Mouse (Mus musculus) layer of hippocampus, postnatal 14 days (tissue): ENCODE measurements around the gene Homer2. TPM values are rescaled to one million over a fixed set of nuclear protein-coding genes. Genes with fewer than 3 reads are reported as not detected.
A peak's percentile ranks its signal among the peaks of the same experiment; 100 is the strongest.

Source experiments
- DNase-seq, 2 experiments: peaks; one replicate each; pipeline ENCODE4 v3.0.0; 2021 to 2022; ENCODE audit warnings: low spot score in 2 of 2, mixed read lengths in 1 of 2
- total RNA-seq, 2 experiments: library from RNA; stranded (reverse); gene quantifications; 2 replicates each; pipeline ENCODE4 v1.2.3; 2021

The Homer2 gene
- total RNA-seq, 2 experiments from 2014 or later, result 96.9 to 104 TPM

DNA sequence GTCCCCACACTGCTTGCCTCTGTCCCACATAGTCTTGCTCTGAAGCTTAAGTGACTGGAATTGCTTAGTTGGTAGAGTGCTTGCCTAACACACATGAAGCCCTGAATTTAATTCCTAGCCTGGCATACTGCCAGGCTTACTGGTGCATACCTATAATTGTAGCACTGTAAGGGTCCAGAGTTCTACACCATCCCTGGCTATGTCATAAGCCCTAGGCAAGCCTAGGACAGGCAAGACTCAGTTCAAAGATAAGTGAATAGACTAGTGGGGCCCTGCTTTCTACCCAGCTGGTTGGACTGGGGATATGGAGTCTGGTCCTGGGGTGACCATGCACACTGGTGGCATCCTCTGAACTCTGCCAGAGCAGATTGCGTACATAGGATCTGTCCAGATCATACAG lies 109.7 kb downstream of the Homer2 start:
- no peak for DNase-seq

DNA sequence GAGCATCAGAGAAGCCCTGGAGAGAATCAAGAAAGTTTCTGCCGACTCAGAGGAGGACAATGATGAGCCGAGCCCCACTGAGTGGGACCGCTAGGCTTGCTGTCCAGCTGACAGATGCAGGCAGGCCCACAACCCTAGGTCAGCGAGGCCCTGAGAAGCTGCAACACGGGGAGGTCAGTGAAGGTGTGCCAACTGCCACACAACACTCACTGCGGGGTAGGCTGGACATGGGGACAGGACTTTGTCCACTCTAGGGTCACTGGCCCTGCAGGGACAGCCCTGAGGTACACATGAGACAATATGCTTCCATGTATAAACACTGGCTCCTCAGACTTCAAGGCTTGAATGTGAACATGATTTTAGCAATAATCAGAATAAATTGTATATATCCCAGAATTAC lies 111.2 kb downstream of the Homer2 start:
- no peak for DNase-seq

DNA sequence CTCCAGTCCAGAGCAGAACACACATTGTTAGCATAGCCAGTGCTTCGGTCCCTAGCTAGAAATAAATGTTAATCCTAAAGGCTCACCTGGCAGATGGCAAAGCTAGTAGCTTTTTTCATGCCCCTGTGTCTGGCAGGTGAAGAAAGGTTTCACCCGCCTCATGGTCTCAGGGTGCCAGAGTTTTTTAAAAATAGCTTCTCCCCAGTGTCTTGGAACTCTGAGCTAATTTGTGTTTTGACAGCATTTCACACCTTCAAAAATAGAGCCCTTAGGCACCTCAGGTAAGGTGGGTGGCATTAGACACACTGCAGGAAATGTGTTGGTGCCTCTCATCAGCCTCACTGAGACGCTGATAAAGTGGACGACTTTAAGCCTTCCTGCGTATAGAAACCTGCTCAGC lies 112.3 kb downstream of the Homer2 start:
- DNase-seq, result no peak

DNA sequence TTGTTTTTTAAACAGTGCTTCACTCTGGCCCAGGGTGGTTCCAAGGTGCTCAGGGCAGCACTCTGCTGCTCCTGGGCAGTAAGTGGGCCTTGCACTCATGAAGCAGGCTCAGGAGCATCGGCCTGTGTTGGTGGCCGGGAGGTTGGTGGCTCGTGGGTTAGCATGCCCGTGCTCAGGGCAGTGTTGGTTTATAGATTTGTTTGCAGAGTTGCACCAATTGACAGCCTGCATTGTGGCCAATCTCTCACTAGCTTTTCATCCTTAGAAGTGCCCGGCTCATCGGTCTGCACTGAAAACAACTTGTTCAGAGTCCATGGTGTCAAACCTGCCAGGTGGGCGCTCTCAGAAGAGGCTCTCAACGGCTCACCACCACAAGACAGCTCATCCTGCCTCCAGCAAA lies 113.9 kb downstream of the Homer2 start:
- no peak for DNase-seq

DNA sequence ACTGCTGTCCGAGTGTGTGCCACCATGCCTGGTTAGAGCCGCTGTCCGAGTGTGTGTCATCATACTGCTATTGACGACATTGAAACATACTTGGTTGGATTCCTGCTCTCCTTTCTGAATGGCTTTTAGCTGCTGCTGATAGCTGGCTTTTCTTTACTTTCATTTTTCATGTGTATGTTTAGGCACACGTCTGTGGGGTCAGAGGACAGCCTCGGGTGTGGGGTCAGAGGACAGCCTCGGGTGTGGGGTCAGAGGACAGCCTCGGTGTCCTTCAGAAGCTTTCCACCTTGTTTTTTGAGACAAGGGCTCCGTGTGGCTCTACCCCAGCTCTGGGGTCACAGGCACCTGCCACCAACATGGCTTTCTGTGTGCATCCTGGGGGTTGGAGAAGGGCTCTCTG lies 114.6 kb downstream of the Homer2 start:
- DNase-seq, result no peak

DNA sequence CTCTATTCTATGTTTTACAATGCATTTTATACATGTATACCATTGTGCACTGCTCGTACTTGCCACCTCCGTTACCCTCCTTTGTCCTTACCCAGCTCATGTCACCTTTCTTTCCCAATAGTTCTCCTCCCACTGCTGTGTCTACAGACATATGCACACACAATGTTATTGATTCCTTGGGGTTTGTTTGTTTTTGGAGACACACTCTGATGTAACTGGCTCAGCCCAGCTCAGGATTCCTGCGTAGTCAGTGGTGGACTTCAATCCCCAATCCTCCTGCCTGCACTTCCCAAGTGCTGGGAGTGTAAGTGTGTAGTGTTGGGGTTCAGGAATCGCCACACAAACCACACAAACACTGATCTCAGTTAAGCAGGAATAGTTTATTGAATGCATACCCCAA lies 120.1 kb downstream of the Homer2 start:
- no peak for DNase-seq

DNA sequence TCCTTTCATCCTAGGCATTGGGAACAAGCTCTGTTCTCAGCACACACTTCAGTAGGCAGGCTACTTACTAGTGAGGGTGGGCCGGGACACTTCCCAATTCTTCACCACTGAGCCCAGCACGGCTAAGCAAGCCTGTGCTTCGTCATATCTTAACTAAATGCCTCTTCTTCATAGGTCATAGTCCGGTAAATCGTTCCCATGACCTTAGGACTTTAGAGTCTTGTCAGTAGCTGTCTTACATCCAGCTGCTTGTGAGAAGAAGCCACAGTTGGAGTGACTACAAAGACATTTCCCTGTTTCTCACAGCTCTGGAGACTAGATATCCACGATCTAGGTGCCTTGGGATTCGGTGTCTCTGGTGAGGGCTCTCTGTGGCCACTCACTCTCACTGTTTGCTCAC lies 122.0 kb downstream of the Homer2 start:
- no peak for DNase-seq

DNA sequence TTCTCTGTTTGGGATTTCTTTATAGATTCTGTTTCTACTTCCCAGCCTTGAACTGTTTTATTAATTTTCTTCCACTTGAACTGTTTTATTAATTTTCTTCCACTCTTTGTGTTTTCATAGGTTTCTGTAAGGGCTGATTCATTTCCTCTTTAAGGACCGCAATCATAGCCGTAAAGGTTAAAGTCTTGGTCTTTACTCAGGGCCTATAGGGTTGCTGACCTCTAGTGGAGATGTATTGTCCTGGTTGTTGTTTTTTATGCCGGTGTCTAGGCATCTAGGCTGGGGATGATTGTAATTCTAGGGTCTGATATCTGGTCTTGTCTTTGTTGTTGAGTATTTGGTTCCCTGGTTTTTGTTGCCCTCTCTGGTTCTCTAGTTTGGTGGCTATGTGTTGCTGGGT lies 123.8 kb downstream of the Homer2 start:
- DNase-seq, result no peak

DNA sequence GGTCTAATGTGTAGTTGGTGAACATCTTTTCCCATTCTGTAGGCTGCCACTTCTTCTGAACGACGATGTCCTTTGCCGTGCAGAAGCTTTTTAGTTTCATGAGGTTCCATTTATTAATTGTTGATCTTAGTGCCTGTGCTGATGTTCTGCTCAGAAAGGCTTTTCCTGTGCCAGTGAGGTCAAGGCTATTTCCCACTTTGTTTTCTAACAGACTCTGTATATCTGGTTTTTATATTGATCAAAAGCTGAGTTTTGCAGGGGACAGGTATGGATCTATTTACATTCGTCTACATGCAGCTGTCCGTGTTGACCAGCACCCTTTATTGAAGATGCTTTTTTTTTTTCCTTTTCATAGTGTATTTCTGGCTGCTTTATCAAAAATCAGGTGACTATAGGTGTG lies 128.0 kb downstream of the Homer2 start:
- no peak for DNase-seq

DNA sequence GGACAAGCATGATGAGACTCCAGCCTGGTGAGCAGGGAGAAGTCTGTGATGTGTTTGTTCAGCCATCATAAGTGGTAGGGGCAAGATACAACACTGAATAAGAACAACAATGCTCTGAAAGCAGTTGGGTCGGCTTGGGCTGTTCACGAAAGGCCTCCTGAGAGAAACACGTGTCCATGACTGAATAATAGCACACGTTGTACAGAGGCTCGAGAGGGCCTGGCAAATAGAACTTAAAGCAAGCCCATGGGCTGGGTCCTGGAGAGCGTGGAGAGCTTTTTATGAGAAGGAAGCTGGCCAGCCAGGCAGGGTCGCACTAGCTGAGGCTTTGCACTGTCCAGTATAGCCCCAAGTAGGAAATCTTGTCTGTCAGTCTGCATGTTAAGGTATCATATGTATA lies 128.9 kb downstream of the Homer2 start:
- no peak for DNase-seq

DNA sequence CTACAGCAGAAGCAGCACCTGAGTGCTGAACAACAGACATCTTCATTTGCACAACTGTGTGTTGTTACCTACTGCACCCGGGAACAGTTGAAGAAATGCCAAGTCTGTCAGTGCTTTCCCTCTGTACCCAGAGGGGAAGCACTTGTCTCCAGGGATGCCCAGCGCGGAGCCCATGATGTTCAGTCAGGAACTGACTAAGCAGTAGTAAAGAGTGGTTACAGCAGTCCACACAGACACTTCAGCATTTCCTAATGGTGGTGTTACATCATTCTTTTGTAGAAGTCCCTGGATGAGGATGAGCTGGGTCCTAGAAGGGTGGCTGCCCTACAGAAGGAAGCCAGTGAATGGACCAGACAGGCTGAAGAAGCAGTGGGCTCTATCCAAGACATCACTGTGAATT lies 129.5 kb downstream of the Homer2 start:
- no peak for DNase-seq

DNA sequence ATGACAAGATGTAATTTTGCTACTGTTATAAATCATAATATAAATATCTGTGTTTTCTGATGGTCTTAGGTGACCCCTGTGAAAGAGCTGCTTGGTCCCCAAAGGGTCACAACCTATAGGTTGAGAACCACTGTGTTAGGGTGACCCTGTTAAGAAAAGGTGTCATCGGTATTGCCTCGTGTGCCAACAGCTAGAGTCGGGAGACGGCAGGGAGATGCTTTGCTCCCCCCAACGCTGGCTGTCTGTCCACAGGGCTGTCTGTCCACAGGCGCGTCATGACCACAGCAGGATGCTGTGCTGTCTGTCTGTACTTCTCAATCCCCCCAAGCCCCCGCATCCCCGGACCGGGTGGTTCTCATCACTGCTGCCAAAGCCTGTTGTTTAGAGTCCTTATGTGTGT lies 131.7 kb downstream of the Homer2 start:
- DNase-seq, result no peak

DNA sequence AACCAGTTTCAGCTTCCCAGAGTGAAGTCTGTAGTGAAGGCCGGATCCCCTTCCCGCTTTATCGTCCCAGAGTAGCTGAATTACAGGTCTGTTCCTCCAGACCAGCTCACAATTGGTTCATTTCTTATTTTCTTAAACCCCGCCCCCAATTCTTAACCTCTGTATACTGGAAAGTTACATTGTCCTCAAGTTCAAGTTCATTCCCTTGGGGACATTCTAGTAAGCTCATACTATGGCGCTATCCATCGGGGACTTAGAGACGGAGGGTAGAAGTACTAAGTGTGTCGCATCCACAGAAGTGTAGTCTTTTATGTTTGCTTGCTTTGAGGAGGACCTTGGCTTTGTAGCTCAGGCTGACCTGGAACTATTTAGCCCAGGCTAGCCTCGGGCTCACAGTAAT lies 133.5 kb downstream of the Homer2 start:
- DNase-seq, result no peak

DNA sequence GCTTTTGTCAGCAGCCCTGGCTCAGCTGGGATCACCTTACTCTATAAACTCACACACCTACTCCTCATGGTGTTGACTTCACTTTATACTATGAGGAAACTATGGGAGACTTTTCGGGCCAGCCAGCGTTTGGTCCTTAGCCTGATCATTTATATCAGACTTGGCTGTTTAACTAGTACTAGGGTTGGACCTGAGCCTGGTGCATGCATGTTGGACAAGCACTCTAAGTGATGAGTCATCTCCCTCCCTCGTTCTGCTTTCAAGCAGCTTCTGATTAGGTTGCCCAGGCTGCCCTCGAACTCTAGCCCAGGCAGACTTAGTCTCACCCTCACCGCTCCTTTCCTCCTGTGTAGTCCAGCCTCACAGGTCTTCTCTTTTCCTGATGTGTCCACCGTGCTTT lies 133.9 kb downstream of the Homer2 start:
- no peak for DNase-seq

DNA sequence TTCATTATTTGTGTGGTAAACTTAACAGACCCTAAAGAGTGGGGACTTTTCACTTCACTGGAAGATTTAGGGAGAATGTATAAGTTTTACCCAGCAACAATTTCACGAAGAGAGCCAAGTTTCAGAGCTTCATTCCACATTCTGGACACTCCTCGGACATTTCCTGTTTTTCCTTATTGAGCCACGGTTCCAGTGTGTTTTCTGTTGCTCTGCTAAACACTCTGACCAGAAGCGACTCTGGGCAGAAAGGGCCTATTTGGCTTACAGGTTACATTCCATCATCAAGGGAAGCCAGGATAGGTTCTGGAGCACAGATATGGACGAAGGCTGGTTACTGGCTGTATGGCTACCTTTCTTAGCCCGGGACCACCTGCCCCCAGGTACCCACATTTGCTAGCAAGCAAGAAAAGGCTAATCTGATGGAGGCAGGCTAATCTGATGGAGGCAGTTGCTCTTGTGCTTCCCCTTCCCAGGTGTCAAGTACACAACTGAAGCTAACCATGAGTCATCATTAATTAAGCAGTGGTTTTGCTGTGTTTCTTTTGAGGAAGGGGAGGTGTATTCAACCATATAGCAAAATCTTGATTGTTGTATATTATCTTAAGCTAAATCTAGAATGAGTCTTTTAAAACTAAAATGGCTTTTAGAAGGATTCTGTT lies 134.6 kb downstream of the Homer2 start:
- no peak for DNase-seq

DNA sequence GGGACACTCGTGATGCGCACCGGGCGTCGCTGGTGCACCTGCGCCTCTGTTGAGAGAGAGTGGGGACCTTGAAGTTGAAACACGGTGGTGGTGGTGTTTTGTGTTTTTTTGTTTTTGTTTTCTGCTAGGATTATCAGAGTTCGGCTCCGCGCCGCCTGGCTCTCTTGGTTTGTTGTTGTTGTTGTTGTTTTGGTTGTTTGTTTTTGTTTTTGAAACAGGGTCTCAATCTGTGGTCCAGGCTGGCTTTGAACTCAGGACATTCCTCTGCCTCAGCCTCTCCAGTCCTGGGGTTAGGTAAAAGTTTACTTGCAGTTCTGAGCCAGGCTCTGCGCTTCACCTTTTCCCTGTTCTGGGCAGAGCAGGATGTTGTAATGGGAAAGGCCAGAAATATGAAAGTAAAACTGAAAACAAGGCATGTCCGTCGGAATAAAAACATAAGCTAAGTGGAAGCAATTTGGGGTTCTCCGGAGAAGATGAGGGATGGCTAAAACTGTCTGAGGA lies 135.3 kb downstream of the Homer2 start:
- DNase-seq, result no peak

DNA sequence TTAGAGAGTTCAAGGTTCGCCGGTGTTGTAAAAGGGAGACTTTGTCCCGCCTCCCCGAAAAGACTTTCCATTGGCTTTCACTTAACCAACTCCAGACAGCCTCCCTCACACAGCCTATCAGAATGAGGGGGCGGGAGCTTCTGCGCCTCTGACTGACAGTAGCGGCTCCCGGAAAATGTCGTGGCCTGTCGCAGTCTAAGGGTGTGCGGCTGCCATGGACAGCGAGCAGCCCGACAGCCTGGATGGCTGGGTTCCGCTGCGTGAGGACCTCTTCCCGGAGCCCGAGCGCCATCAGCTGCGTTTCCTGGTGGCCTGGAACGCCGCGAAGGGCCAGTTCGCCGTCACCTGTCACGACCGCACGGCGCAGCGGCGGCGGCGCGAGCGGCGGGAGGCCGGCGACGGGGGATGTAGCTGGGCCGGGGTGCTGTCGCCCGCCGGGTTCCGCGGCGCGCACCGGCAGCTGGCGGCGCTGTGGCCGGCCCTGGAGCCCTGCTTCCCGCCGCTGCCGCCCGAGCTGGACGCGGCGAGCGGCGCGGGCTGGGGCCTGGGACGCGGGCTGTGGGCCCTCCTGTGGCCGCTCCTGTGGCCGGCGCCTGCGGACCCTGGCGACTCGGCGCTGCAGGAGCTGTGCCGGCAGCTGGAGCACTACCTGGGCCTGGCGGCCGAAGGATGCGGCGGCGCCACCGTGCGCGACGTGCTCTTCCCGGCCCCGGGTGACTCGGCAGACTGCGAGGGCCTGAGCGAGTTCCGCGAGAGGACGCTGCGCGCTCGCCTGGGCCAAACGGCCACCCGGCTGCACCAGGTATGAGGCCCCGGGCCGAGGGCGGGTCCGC lies 136.0 kb downstream of the Homer2 start, which contains the start of gene Whamm:
Gene Whamm (plus strand): TSS at position 159 of the 833 bp plus-strand sequence.
- DNase-seq, result peak; percentile 84 to 96

DNA sequence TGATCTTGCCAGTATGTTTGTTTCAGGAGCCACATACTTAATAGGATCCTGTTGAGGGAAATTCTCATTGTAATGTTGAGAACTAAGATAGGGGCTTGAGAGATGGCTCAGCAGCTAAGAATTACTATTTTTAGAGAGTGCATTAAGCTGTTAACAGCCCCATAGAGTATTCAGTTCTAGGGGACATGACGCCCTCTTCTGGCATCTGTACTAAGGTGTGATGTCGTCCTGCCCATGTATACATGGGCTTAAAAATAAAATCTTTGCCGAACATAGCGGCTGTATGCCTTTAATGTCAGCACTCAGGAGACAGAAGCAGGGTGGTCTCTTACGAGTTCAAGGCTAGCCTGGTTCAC lies 136.6 kb downstream of the Homer2 start:
- no peak for DNase-seq

DNA sequence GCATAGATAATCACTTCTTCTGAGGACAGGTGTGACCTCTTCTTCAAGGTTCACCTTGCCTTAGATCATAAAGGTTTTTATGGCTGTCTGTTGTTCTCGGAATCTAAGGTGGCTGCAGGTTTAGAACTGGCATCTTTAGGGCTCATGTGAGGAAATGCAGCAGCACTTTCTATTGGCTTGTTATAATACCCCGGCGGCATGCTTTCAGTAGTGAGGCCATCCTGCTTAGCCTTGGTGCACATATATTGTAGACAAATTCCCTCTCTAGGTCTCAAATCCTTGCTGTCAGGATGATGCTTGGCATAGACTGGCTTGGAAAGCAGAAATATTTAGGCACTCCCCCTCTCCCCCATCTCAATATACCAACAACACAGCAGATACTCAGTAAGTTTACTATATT lies 137.1 kb downstream of the Homer2 start:
- DNase-seq, result no peak

DNA sequence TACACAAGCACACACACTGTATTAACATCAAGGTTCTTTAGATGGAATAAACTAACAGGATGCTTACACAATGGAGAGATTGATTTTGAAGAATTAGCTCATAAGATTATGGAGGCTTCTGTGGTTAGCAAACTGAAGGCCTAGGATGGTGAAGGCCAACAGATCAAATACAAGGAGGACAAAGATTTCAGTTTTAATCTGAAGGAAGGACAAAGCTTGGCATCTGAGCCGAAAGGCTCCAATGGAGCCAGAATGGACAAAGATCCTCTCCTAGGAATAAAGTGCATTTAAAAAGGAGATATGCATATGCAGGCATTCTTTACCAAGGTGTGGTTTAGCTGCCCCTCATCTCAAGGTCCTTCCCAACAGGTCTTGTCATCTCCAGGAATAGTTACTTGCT lies 137.5 kb downstream of the Homer2 start:
- DNase-seq, result no peak

DNA sequence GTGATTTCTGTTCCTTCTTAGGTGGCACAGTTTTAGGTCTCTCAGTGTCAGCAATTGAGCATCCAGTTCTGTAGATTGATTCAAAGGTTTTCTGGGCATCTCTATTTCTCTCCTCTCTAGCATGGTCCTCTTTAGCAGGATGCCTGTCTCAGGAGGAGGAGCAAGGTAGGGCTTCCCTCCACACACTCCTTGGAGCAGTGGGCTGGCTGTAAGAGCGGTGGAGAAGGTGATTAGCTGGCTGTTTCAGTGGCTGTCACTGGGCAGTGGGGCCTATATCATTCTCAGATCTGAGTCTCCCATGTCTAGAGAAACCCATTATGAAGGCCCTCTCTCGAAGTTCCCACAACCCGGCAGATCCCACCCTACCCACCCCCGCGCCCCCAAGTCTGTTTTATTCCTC lies 139.9 kb downstream of the Homer2 start:
- DNase-seq, result no peak

DNA sequence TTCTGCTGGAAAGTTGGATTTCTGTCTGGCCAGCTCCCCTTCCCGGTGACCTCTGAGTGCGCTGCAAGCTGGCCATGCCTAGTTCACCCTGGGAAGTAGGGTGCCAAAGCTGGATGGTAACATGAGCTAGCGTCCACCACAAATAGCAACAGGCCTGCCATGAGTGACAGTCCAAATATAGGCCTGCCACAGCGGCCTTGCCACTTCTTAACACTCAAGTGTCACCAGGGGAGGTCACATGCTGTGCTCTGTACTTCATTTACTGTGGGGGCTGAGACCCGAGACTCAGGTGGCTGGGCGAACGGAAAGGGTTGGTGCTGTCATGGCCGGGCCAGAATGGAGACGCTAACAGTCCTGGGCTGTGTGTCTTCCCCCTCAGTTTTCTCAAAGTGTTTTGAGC lies 140.4 kb downstream of the Homer2 start, which contains the start of gene Fsd2:
Gene Fsd2 (minus strand): TSS at position 53 of the 400 bp plus-strand sequence.
- no peak for DNase-seq

DNA sequence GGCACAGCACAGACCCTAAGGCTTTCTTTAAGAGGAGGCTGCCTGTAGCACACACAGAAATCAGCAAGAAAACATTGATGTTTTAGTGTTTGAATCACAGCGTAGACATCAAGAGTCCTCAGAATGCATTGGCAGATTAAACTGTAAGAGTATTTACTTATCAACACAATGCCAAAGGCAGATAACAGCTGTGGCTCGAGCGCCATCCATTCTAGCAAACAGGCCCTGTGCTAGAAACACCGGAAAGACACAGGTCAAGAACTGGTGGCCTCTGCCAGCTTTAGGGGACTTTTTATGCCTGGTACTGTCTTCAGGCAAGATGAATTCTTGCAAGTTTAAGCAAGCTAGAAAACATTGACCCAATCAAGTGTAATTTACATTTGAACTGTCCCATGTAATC lies 141.0 kb downstream of the Homer2 start:
- DNase-seq, result no peak
